Mouse (Mus musculus) hindbrain, postnatal 0 days (tissue): ENCODE data around the gene Spata31d1c. TPM values are rescaled to one million over a fixed set of nuclear protein-coding genes. Genes with fewer than 3 reads are reported as not detected.

Source experiments
- ATAC-seq: fragments of 200-750 bp; cut with Nextera tagmentation; 2 replicates; pipeline ENCODE4 v1.8.0; 2017; ENCODE audit warnings: mild to moderate bottlenecking, moderate TSS enrichment, moderate library complexity
- DNase-seq: peaks from one replicate; pipeline ENCODE4 v3.0.0-alpha.2; 2015; ENCODE audit warnings: low spot score
- H3K27ac ChIP-seq: fragments of 300-500 bp; sonication (generic); 2 replicates; pipeline ENCODE4 v1.5.1; 2014; ENCODE audit warnings: mild to moderate bottlenecking
- H3K27me3 ChIP-seq: fragments of 300-500 bp; sonication (generic); 2 replicates; pipeline ENCODE4 v1.6.1; 2014; ENCODE audit warnings: low read length, mixed read lengths; ENCODE audit not compliant: insufficient read depth
- H3K36me3 ChIP-seq: fragments of 300-500 bp; sonication (generic); 2 replicates; pipeline ENCODE4 v1.6.1; 2014; ENCODE audit warnings: low read length, mixed read lengths; ENCODE audit not compliant: insufficient read depth
- H3K4me1 ChIP-seq: fragments of 300-500 bp; sonication (generic); 2 replicates; pipeline ENCODE4 v1.6.1; 2014; ENCODE audit warnings: antibody characterized with exemption, low read length, mixed read lengths; ENCODE audit not compliant: insufficient read depth
- H3K4me2 ChIP-seq: fragments of 300-500 bp; sonication (generic); 2 replicates; pipeline ENCODE4 v1.6.1; 2014; ENCODE audit warnings: low read depth, mild to moderate bottlenecking, low read length, moderate library complexity, mixed read lengths
- H3K4me3 ChIP-seq: fragments of 300-500 bp; sonication (generic); 2 replicates; pipeline ENCODE4 v1.5.1; 2014; ENCODE audit warnings: low read length
- H3K9ac ChIP-seq: fragments of 300-500 bp; sonication (generic); replicated peaks from 2 replicates; pipeline ENCODE4 v1.6.1; 2014; ENCODE audit warnings: mild to moderate bottlenecking, low read length, moderate library complexity, mixed read lengths
- H3K9me3 ChIP-seq: fragments of 300-500 bp; sonication (generic); 2 replicates; pipeline ENCODE4 v1.6.1; 2016; ENCODE audit warnings: low read length, mixed read lengths
- CTCF ChIP-seq: IDR thresholded peaks from 2 replicates; pipeline ENCODE4 v1.5.1; 2016; ENCODE audit warnings: antibody characterized with exemption, control low read depth, low read depth
- WGBS: fragments of 180-500 bp; shearing (Covaris S2); extraction: QIAGEN DNeasy Blood & Tissue Kit; methylation state at CpG from one replicate; pipeline ENCODE4 v1.1.7; 2014; 5-methylcytosine and 5-hydroxymethylcytosine counted together
- polyA plus RNA-seq: library from polyadenylated mRNA; unstranded; fragments of >200 nt; fragmentation: Nextera tagmentation; extraction: Ambion mirVana; gene quantifications from 2 replicates; pipeline ENCODE4 v1.2.1, GENCODE M21; 2015
- total RNA-seq: library from RNA; depleted of rRNA; stranded (reverse); fragments of >200 nt; gene quantifications from 2 replicates; pipeline ENCODE4 v1.2.3, GENCODE M21; 2014; rRNA removed

The Spata31d1c gene
- total RNA-seq, result not detected in 2 replicates
- polyA plus RNA-seq, result not detected in 2 replicates

DNA sequence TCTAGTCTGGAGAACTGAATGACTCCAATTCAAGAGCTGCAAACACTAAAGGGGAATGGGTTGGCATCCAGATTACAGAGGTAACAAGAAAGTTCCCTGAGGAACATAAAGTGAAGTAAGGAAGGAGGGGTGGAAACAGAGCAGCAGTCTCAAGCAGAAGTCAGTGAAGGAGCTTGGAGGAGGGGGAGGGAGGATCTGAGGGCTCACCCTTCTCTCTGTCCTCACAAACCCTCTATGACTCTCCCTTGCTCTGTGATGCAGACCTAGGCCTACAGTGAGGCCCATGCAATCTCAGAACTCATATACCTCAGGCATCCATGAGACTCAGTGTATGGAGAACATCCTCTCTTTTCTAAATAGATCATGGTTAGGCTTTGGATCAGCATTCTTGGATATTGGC is at the start of gene Spata31d1c:
Gene Spata31d1c, plus strand, starts transcription at position 301 of the 400 bp plus-strand sequence.
- Histone ChIP-seq H3K4me1 (no peaks in the 10 kb centered on the region), H3K9ac (no peak within 1 kb of the TSS), H3K4me2 (no peak within 1 kb of the TSS), H3K27me3 (no peaks in the 10 kb centered on the region), H3K9me3 (no peaks in the 10 kb centered on the region), H3K36me3 (no peaks in the 10 kb centered on the region), H3K27ac (no peak within 1 kb of the TSS), H3K4me3 (no peak within 1 kb of the TSS)
- ATAC-seq (no peak), DNase-seq (no peak)
- TF ChIP-seq CTCF, result no peak

DNA sequence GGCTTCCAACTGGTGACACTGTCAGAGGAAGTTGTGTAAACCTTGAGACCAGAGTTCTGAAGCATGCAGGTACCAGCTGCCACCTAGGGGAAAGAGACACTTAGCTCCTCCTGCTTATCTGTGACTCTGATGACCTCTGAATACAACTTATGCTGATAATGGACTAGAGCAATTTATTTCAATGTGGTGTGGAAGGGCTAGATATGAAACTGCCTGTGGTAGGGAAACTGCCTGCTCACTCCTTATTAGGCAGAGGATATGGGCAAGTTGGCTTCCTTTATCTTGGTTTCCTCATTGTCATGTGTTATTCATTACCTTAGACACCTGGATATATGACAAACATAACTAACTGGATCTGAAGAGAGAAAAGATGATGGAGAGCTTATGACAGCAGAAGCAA is 44.0 kb upstream of the Spata31d1c start:
- no peak for TF ChIP-seq CTCF
- Histone ChIP-seq H3K36me3 (no peaks in the 10 kb centered on the region), H3K4me3 (no peak overlapping the region), H3K4me1 (no peaks in the 10 kb centered on the region), H3K27ac (no peak overlapping the region), H3K27me3 (no peaks in the 10 kb centered on the region), H3K9ac (no peak overlapping the region), H3K9me3 (no peaks in the 10 kb centered on the region), H3K4me2 (no peak overlapping the region)
- ATAC-seq, result no peak
- DNase-seq, result no peak

DNA sequence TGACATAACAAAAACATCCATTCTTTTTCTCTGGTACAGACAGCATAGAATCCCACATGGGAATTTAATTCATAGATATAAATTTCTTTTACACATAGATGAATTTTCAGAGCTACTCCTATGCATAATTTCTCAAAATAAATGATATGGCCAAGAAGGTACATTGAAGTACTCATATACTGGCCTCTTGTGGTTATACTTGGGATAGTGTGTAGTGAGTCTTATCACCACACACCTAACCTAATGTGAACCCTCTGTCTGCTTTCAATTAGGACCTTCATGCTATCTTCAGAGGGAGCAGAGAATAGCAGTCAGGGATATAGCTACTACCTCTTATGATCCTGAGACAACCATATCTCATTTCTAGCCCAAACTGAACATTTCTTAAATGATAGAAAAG is 27.4 kb upstream of the Spata31d1c start:
- DNase-seq, result no peak
- Histone ChIP-seq H3K36me3 (no peaks in the 10 kb centered on the region), H3K27me3 (no peaks in the 10 kb centered on the region), H3K4me2 (no peak overlapping the region), H3K4me3 (no peak overlapping the region), H3K27ac (no peak overlapping the region), H3K4me1 (no peaks in the 10 kb centered on the region), H3K9me3 (no peaks in the 10 kb centered on the region), H3K9ac (no peak overlapping the region)
- no peak for ATAC-seq
- peak; percentile 24 for TF ChIP-seq CTCF

DNA sequence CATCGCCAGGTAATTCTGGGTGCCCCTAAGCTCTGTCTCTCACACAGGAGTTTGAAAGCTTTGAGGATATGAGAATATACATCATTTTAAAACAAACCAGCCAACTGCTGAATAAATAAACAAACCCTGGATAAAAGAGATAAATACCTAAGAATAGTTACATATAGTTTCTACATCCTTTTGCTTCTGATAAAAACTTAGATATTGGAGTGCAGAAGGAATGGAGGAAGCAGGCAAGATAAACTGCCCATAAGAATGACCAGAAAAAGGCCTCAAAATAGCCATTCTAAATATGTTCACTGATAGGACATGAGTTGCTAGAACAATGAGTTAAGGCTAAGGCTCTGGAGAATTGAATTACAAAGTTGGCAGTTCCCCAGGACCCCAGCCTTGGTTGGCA is 26.1 kb upstream of the Spata31d1c start:
- no peak overlapping the region for H3K9ac ChIP-seq
- 89% methylated on average over 1 of the region's 1 CpGs for WGBS
- no peaks in the 10 kb centered on the region; the same call in 1 of the 2 replicates for H3K9me3 ChIP-seq
- H3K4me3 ChIP-seq, result no peak overlapping the region
- TF ChIP-seq CTCF, result no peak
- H3K27ac ChIP-seq, result no peak overlapping the region
- H3K27me3 ChIP-seq, result no peaks in the 10 kb centered on the region
- ATAC-seq (no peak), DNase-seq (no peak)
- no peaks in the 10 kb centered on the region for H3K36me3 ChIP-seq
- no peak overlapping the region for H3K4me2 ChIP-seq
- no peaks in the 10 kb centered on the region for H3K4me1 ChIP-seq

DNA sequence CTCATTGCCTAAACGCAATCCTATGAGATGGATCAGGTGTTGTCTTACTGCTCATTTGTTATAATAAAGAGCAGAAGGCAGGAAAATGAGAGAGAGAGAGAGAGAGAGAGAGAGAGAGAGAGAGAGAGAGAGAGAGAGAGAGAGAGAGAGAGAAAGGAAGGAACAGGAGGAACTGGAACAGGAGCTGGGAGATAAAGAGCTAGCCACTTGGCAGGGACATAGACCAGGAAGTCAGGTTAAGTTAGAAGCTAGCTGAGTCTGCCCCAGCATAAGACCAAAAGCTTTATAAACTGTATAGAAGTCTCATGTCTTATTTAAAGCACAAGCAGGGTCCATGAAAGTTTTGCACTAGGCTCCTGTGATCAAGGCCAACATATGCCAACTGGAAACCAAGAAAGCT is 24.9 kb upstream of the Spata31d1c start:
- H3K36me3 ChIP-seq, result no peaks in the 10 kb centered on the region
- H3K27ac ChIP-seq, result no peak overlapping the region
- H3K9ac ChIP-seq, result no peak overlapping the region
- no peak for TF ChIP-seq CTCF
- no peaks in the 10 kb centered on the region for H3K27me3 ChIP-seq
- no peak for DNase-seq
- H3K4me2 ChIP-seq, result no peak overlapping the region
- H3K4me1 ChIP-seq, result no peaks in the 10 kb centered on the region
- H3K9me3 ChIP-seq, result no peaks in the 10 kb centered on the region; the same call in 1 of the 2 replicates
- ATAC-seq, result no peak
- WGBS, result 76% methylated on average over 1 of the region's 1 CpGs
- no peak overlapping the region for H3K4me3 ChIP-seq

DNA sequence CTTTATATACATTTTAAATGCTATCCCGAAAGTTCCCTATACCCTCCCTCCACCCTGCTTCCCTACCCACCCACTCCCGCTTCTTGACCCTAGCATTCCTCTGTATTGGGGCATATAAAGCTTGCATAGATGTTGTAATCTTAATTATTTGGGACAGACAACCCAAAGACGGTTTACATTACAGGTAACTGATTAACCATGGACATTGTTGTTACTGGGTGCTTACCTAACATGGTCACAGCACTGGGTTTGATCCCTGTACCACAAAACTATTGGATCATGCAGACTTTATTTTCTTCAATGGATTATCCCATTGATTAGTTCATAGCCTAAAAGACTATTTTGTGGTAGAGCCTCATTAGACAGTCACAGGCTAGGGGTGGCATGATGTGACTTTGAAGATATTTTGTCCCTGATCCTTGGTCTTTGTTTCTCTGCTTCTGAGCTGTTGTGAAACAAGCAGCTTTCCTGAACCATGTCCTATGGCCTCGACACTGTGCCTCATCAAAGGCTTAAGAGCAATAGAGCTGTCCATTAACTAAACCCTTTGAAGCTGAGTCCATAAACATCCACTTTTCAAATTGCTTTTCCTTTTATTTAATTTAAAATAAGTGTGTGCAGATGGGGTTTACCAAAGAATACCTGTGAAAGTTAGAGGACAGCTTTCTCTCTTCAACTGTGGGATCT is 21.7 kb upstream of the Spata31d1c start:
- 65% methylated on average over 4 of the region's 4 CpGs for WGBS
- Histone ChIP-seq H3K4me1 (no peaks in the 10 kb centered on the region), H3K27ac (no peak overlapping the region), H3K9ac (no peak overlapping the region), H3K27me3 (no peaks in the 10 kb centered on the region), H3K4me2 (no peak overlapping the region), H3K9me3 (no peaks in the 10 kb centered on the region; the same call in 1 of the 2 replicates), H3K4me3 (no peak overlapping the region), H3K36me3 (no peaks in the 10 kb centered on the region)
- ATAC-seq (no peak), DNase-seq (no peak)
- no peak for TF ChIP-seq CTCF

DNA sequence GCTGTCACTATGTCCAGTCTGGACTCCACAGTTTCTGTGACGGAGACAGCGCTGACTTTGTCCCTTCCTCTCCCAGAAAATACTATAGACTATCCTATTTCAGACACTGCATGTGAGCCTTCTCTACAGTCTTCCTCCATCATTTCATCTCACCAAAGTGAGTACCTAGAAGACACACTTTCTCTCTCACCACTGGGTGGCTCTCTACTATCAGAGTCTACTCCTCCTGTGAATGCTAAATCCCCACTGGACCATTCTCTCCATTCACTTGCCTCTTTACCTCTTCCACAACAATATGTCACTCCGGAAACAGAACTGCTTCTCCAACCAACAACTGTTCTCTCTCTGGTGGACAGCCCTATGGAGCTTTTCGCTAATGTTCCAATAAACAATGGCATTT is 2.2 kb downstream of the Spata31d1c start:
- WGBS, result 64% methylated on average over 4 of the region's 4 CpGs
- Histone ChIP-seq H3K27ac (no peak overlapping the region), H3K9ac (no peak overlapping the region), H3K4me1 (no peaks in the 10 kb centered on the region), H3K36me3 (no peaks in the 10 kb centered on the region), H3K27me3 (no peaks in the 10 kb centered on the region), H3K4me3 (no peak overlapping the region), H3K9me3 (no peaks in the 10 kb centered on the region), H3K4me2 (no peak overlapping the region)
- TF ChIP-seq CTCF, result peak; percentile 8; the same call in 1 of the 2 replicates
- ATAC-seq (no peak), DNase-seq (no peak)
